Mouse (Mus musculus): ENCODE results near the gene Ifitm10.
"Not testable (repeated sequence)": the region's sequence is repeated elsewhere in the genome, so short reads cannot be mapped to it uniquely, and the experiment has no call there.

GRCm38 (mm10) chr7:142279291-142279690 is 94.3 kb downstream of the Ifitm10 start:
- 0 out of 2 replicates have a peak, but pooled peaks have one; percentile 4 for TF ChIP-seq CTCF (IDR thresholded peaks at IDR 0.05; ENCODE audit: low read depth)
- not testable (repeated sequence) for TF ChIP-seq EP300 (IDR thresholded peaks at IDR 0.05; ENCODE audit: low read depth)
